Comparison of ENCODE assay signal across 23 mouse cellular contexts in genomic region chr5:66600415-66600814, GRCm38 (mm10). TPM values are rescaled to one million over a fixed set of nuclear protein-coding genes. Genes with fewer than 3 reads are reported as not detected.
A peak's percentile ranks its signal among the peaks of the same experiment; 100 is the strongest.
DNase-seq lines count a peak whose midpoint lies in the region; ATAC-seq and TF ChIP-seq lines count a peak whose summit lies in the region.
"Had no signal": no experiment of that assay in that cellular context is flagged by ENCODE, and none has a peak within 500 bp of the region (broad histone marks: within the 10 kb centered on the region; RNA-seq: fewer than 3 reads in every experiment).

No protein-coding gene starts in this region.

- ATAC-seq in hindbrain, embryonic 12.5 days (ENCODE audit: low FRiP score), result no peak
- ATAC-seq: activated CD4-positive, CD25-positive, alpha-beta regulatory T cell, adult 4 months; CD4-positive, CD25-positive, alpha-beta regulatory T cell, adult 4 months; forebrain, embryonic 15.5 days had no signal

- no peak overlapping the region for H3K4me2 ChIP-seq in hindbrain, embryonic 12.5 days (replicated peaks)
- H3K4me2 ChIP-seq: forebrain, embryonic 15.5 days; heart, embryonic 12.5 days; heart, embryonic 15.5 days; hindbrain, embryonic 15.5 days had no signal

- H3K27me3 ChIP-seq in heart, adult 2 months (ENCODE audit: control insufficient read depth, insufficient read depth, low read length), result no peaks in the 10 kb centered on the region
- no peaks in the 10 kb centered on the region for H3K27me3 ChIP-seq in hindbrain, embryonic 12.5 days
- H3K27me3 ChIP-seq: forebrain, embryonic 15.5 days; heart, embryonic 12.5 days; heart, embryonic 15.5 days; hindbrain, embryonic 15.5 days had no signal

- no peak for DNase-seq in heart, adult 2 months
- no peak for DNase-seq in heart, postnatal 36 days
- DNase-seq in kidney, adult 9 months, result peak; percentile 60
- no peak for DNase-seq in kidney, postnatal 4 days
- DNase-seq: adrenal gland, adult 8-10 months; adrenal gland, postnatal 25 days; cerebellum, adult 18-20 months; cerebellum, adult 9-10 months; cerebellum, postnatal 14 days; gastrocnemius, postnatal 10 days; gastrocnemius, postnatal 36 days; heart, postnatal 10 days; heart, postnatal 4 days had no signal

- no peaks in the 10 kb centered on the region for H3K9me3 ChIP-seq in hindbrain, embryonic 12.5 days (replicated peaks)
- H3K9me3 ChIP-seq: forebrain, embryonic 10.5 days; forebrain, embryonic 15.5 days; heart, embryonic 12.5 days; heart, embryonic 15.5 days; hindbrain, embryonic 15.5 days had no signal

- TF ChIP-seq EP300 in heart, adult 2 months (IDR thresholded peaks at IDR 0.05; ENCODE audit: insufficient read depth, low read depth, low read length), result no peak

- H3K4me1 ChIP-seq in heart, adult 2 months (ENCODE audit: control insufficient read depth, insufficient read depth, low read length), result peaks cover 16% of the 10 kb centered on the region
- peaks cover 22% of the 10 kb centered on the region for H3K4me1 ChIP-seq in brown adipose tissue, adult 24 weeks (ENCODE audit: control insufficient read depth, insufficient read depth, insufficient read length, low read length)
- H3K4me1 ChIP-seq in hindbrain, embryonic 12.5 days, result 0 out of 2 replicates have a peak, but pooled peaks cover 13% of the 10 kb centered on the region

- H3K79me2 ChIP-seq in heart, adult 2 months (replicated peaks; ENCODE audit: control insufficient read depth, insufficient read depth, low read length), result peaks cover 12% of the 10 kb centered on the region

- TF ChIP-seq POLR2A in heart, adult 2 months (IDR thresholded peaks at IDR 0.05; ENCODE audit: insufficient read depth, low read depth, low read length), result no peak

- peak overlapping the region; percentile 12; the same call in 1 of the 2 replicates for H3K27ac ChIP-seq in heart, adult 2 months
- H3K27ac ChIP-seq in brown adipose tissue, adult 24 weeks (replicated peaks; ENCODE audit: low read depth, low read length), result peak overlapping the region; percentile 37
- H3K27ac ChIP-seq in hindbrain, embryonic 12.5 days, result no peak overlapping the region
- H3K27ac ChIP-seq: forebrain, embryonic 10.5 days; forebrain, embryonic 15.5 days; heart, embryonic 15.5 days; hindbrain, embryonic 15.5 days had no signal

- H3K9ac ChIP-seq in heart, adult 2 months (ENCODE audit: low read depth, low read length), result no peak overlapping the region
- H3K9ac ChIP-seq in hindbrain, embryonic 12.5 days, result no peak overlapping the region
- H3K9ac ChIP-seq: forebrain, embryonic 15.5 days; heart, embryonic 12.5 days; heart, embryonic 15.5 days; hindbrain, embryonic 15.5 days had no signal

- no peak overlapping the region for H3K4me3 ChIP-seq in heart, adult 2 months
- H3K4me3 ChIP-seq in brown adipose tissue, adult 24 weeks (ENCODE audit: insufficient read depth, low read depth, low read length), result no peak overlapping the region
- no peak overlapping the region for H3K4me3 ChIP-seq in hindbrain, embryonic 12.5 days
- H3K4me3 ChIP-seq: forebrain, embryonic 10.5 days; forebrain, embryonic 15.5 days; heart, embryonic 12.5 days; heart, embryonic 15.5 days; hindbrain, embryonic 15.5 days had no signal

- intact Hi-C loops in heart, adult 2 months (cut with DNase I), result loop anchor here (5.0 kb wide), 1 partner anchor 128 kb away; no protein-coding TSS in a partner anchor
- intact Hi-C loops in heart, postnatal 36 days (cut with DNase I), result loop anchor here (2.0 kb wide), 1 partner anchor 20 kb away; no protein-coding TSS in a partner anchor

- H3K36me3 ChIP-seq in heart, adult 2 months (ENCODE audit: control insufficient read depth, insufficient read depth, low read length), result peaks cover under 1% of the 10 kb centered on the region; the same call in 1 of the 2 replicates
- no peaks in the 10 kb centered on the region for H3K36me3 ChIP-seq in hindbrain, embryonic 12.5 days
- H3K36me3 ChIP-seq: forebrain, embryonic 10.5 days; forebrain, embryonic 15.5 days; heart, embryonic 12.5 days; heart, embryonic 15.5 days; hindbrain, embryonic 15.5 days had no signal

- no peak for TF ChIP-seq CTCF in heart, adult 2 months (IDR thresholded peaks at IDR 0.05)

- WGBS in heart, adult 2 months, result 41% methylated on average over 8 of the region's 8 CpGs
- 90% methylated on average over 8 of the region's 8 CpGs for WGBS in hindbrain, embryonic 12.5 days

RNA-seq across cellular contexts. Expression of gene Apbb2, which starts 18.2 kb away (rescaled TPM):
- 10 to 100 TPM; 39.9 to 40.0 TPM for total RNA-seq in heart, adult 2 months (2021)
- 26.7 and 32.4 TPM in 2 replicates for polyA plus RNA-seq in heart, adult 2 months (2012; rRNA removed)
- total RNA-seq in heart, postnatal 36 days (2021), result 10 to 100 TPM; 37.3 to 52.7 TPM
- polyA plus RNA-seq in brown adipose tissue, adult 24 weeks (2012; ENCODE audit: insufficient read depth, insufficient read length, missing spikeins), result 3.5 and 5.7 TPM in 2 replicates
- 82.4 and 99.6 TPM in 2 replicates for polyA plus RNA-seq in hindbrain, embryonic 12.5 days (2016; fragmentation: Nextera tagmentation; extraction: Ambion mirVana)
- total RNA-seq: MEL had no signal
